Mouse (Mus musculus): ENCODE results near the gene Ccnd3. TPM values are rescaled to one million over a fixed set of nuclear protein-coding genes. Genes with fewer than 3 reads are reported as not detected.
"Not testable (repeated sequence)": the region's sequence is repeated elsewhere in the genome, so short reads cannot be mapped to it uniquely, and the experiment has no call there.

Gene Ccnd3
- polyA plus RNA-seq, 1 experiment = 181 TPM

- H3K9me3 ChIP-seq (replicated peaks; ENCODE audit: control insufficient read depth, insufficient read depth, low read length, poor library complexity, severe bottlenecking) = no peaks in the 10 kb centered on the region
- TF ChIP-seq EP300 (IDR thresholded peaks at IDR 0.05; ENCODE audit: insufficient read depth, low read depth, low read length) (no peak; the same call in 1 of the 2 replicates), CTCF (IDR thresholded peaks at IDR 0.05; ENCODE audit: low read depth, low read length) (no peak), POLR2A (IDR thresholded peaks at IDR 0.05; ENCODE audit: insufficient read depth, low read length) (no peak)
These were observed 90.7 kb downstream of the Ccnd3 start for GRCm38 (mm10) chr17:47595248-47596161.

GRCm38 (mm10) chr17:47596162-47596838, 91.4 kb downstream of the Ccnd3 start:
- peaks cover 14% of the 10 kb centered on the region for H3K36me3 ChIP-seq (ENCODE audit: control insufficient read depth, insufficient read depth, low read length, poor library complexity, severe bottlenecking)

More at GRCm38 (mm10) chr17:47595248-47596161, 90.7 kb downstream of the Ccnd3 start:
- peak overlapping the region; percentile 69 for H3K27ac ChIP-seq (ENCODE audit: insufficient read depth, low read length)
- peak overlapping the region; percentile 83 for H3K9ac ChIP-seq (ENCODE audit: low read depth, poor library complexity, severe bottlenecking)
- peaks cover 12% of the 10 kb centered on the region; the same call in 1 of the 2 replicates for H3K36me3 ChIP-seq (ENCODE audit: control insufficient read depth, insufficient read depth, low read length, poor library complexity, severe bottlenecking)
- peaks cover 4% of the 10 kb centered on the region for H3K4me1 ChIP-seq (ENCODE audit: control insufficient read depth, insufficient read depth, low read length)
- H3K27me3 ChIP-seq (ENCODE audit: control insufficient read depth, insufficient read depth, low read length, poor library complexity, severe bottlenecking) = no peaks in the 10 kb centered on the region
- H3K4me3 ChIP-seq (ENCODE audit: low read depth, low read length) = peak overlapping the region; percentile 69

DNA sequence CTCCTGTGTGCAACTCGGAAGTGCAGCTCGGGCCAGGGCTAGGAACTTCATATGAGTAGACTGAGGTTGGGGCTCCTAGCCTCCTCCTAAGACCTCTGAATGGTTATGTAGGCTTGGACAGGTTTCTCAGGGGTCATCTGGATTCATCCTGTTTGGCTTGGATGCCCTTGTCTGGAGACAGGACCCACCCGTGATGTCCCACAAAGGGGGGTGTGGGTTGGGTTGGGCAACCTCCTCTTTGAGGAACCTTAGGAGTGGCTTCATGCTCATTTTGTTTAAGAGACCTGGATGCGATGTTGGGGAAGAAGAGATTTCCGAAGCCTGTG, 92.0 kb downstream of the Ccnd3 start:
- peaks cover 4% of the 10 kb centered on the region for H3K4me1 ChIP-seq (ENCODE audit: control insufficient read depth, insufficient read depth, low read length)
- peak overlapping the region; percentile 69 for H3K27ac ChIP-seq (ENCODE audit: insufficient read depth, low read length)

More at GRCm38 (mm10) chr17:47596162-47596838, 91.4 kb downstream of the Ccnd3 start:
- H3K4me3 ChIP-seq (ENCODE audit: low read depth, low read length) = no peak overlapping the region
- H3K27ac ChIP-seq (ENCODE audit: insufficient read depth, low read length) = peak overlapping the region; percentile 69
- H3K9me3 ChIP-seq (replicated peaks; ENCODE audit: control insufficient read depth, insufficient read depth, low read length, poor library complexity, severe bottlenecking) = no peaks in the 10 kb centered on the region
- H3K27me3 ChIP-seq (ENCODE audit: control insufficient read depth, insufficient read depth, low read length, poor library complexity, severe bottlenecking) = no peaks in the 10 kb centered on the region
- peak overlapping the region; percentile 83 for H3K9ac ChIP-seq (ENCODE audit: low read depth, poor library complexity, severe bottlenecking)
- no peak for TF ChIP-seq EP300 (IDR thresholded peaks at IDR 0.05; ENCODE audit: insufficient read depth, low read depth, low read length)
- no peak for TF ChIP-seq POLR2A (IDR thresholded peaks at IDR 0.05; ENCODE audit: insufficient read depth, low read length)
- no peak for TF ChIP-seq CTCF (IDR thresholded peaks at IDR 0.05; ENCODE audit: low read depth, low read length)
- peaks cover 4% of the 10 kb centered on the region for H3K4me1 ChIP-seq (ENCODE audit: control insufficient read depth, insufficient read depth, low read length)

GRCm38 (mm10) chr17:47597261-47597660, 92.4 kb downstream of the Ccnd3 start:
- no peaks in the 10 kb centered on the region for H3K27me3 ChIP-seq (ENCODE audit: control insufficient read depth, insufficient read depth, low read length, poor library complexity, severe bottlenecking)
- peaks cover 24% of the 10 kb centered on the region for H3K36me3 ChIP-seq (ENCODE audit: control insufficient read depth, insufficient read depth, low read length, poor library complexity, severe bottlenecking)
- H3K4me3 ChIP-seq (ENCODE audit: low read depth, low read length) = no peak overlapping the region
- no peak for TF ChIP-seq CTCF (IDR thresholded peaks at IDR 0.05; ENCODE audit: low read depth, low read length)
- TF ChIP-seq EP300 (IDR thresholded peaks at IDR 0.05; ENCODE audit: insufficient read depth, low read depth, low read length) = no peak
- no peak for TF ChIP-seq POLR2A (IDR thresholded peaks at IDR 0.05; ENCODE audit: insufficient read depth, low read length)
- H3K4me1 ChIP-seq (ENCODE audit: control insufficient read depth, insufficient read depth, low read length) = peaks cover 6% of the 10 kb centered on the region
- peak overlapping the region; percentile 69 for H3K27ac ChIP-seq (ENCODE audit: insufficient read depth, low read length)
- no peaks in the 10 kb centered on the region for H3K9me3 ChIP-seq (replicated peaks; ENCODE audit: control insufficient read depth, insufficient read depth, low read length, poor library complexity, severe bottlenecking)
- H3K9ac ChIP-seq (ENCODE audit: low read depth, poor library complexity, severe bottlenecking) = peak overlapping the region; percentile 23

More for the DNA sequence above, 92.0 kb downstream of the Ccnd3 start:
- H3K9ac ChIP-seq (ENCODE audit: low read depth, poor library complexity, severe bottlenecking) = peak overlapping the region; percentile 83
- no peak overlapping the region for H3K4me3 ChIP-seq (ENCODE audit: low read depth, low read length)
- peaks cover 20% of the 10 kb centered on the region for H3K36me3 ChIP-seq (ENCODE audit: control insufficient read depth, insufficient read depth, low read length, poor library complexity, severe bottlenecking)
- no peaks in the 10 kb centered on the region for H3K9me3 ChIP-seq (replicated peaks; ENCODE audit: control insufficient read depth, insufficient read depth, low read length, poor library complexity, severe bottlenecking)
- no peak for TF ChIP-seq EP300 (IDR thresholded peaks at IDR 0.05; ENCODE audit: insufficient read depth, low read depth, low read length)
- TF ChIP-seq POLR2A (IDR thresholded peaks at IDR 0.05; ENCODE audit: insufficient read depth, low read length) = no peak
- no peak for TF ChIP-seq CTCF (IDR thresholded peaks at IDR 0.05; ENCODE audit: low read depth, low read length)
- no peaks in the 10 kb centered on the region for H3K27me3 ChIP-seq (ENCODE audit: control insufficient read depth, insufficient read depth, low read length, poor library complexity, severe bottlenecking)

DNA sequence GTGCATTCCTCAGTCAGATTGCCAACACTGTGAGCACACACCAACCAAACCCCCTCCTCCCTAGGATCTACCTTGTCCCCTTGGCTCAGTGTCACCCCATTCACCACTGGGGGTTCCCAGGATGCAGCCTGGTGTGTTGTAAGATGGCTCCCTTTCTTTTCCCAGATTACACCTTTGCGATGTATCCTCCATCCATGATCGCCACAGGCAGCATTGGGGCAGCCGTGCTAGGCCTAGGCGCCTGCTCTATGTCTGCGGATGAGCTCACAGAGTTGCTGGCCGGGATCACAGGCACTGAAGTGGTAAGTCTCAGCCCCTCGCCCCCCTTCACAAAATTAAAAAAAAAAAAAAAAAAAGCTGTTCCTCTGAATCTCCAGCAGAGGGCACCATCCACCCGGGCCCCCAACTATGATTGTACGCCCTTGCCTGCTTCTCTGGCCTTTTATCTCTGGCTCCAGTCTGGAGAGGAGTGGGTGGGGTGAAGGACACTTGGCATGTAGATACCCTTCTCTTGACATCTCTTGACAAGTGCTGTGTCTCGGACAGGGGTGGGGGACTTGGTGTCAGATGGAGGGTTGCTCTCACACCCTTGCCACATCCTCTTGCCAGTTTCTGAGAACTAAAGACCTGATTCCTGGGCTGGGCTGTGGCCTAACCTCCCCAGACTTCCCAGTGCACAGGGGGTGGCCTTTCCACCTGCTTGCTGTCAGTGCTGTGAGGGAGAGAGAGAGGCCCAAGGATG, 93.2 kb downstream of the Ccnd3 start:
- no peaks in the 10 kb centered on the region for H3K27me3 ChIP-seq (ENCODE audit: control insufficient read depth, insufficient read depth, low read length, poor library complexity, severe bottlenecking)
- TF ChIP-seq CTCF (IDR thresholded peaks at IDR 0.05; ENCODE audit: low read depth, low read length) = peak; percentile 58
- no peak for TF ChIP-seq POLR2A (IDR thresholded peaks at IDR 0.05; ENCODE audit: insufficient read depth, low read length)
- H3K9ac ChIP-seq (ENCODE audit: low read depth, poor library complexity, severe bottlenecking) = peak overlapping the region; percentile 23; the same call in 1 of the 2 replicates
- no peaks in the 10 kb centered on the region for H3K9me3 ChIP-seq (replicated peaks; ENCODE audit: control insufficient read depth, insufficient read depth, low read length, poor library complexity, severe bottlenecking)
- peak overlapping the region; percentile 69 for H3K27ac ChIP-seq (ENCODE audit: insufficient read depth, low read length)
- H3K4me1 ChIP-seq (ENCODE audit: control insufficient read depth, insufficient read depth, low read length) = peaks cover 6% of the 10 kb centered on the region
- no peak overlapping the region for H3K4me3 ChIP-seq (ENCODE audit: low read depth, low read length)
- peaks cover 30% of the 10 kb centered on the region for H3K36me3 ChIP-seq (ENCODE audit: control insufficient read depth, insufficient read depth, low read length, poor library complexity, severe bottlenecking)

DNA sequence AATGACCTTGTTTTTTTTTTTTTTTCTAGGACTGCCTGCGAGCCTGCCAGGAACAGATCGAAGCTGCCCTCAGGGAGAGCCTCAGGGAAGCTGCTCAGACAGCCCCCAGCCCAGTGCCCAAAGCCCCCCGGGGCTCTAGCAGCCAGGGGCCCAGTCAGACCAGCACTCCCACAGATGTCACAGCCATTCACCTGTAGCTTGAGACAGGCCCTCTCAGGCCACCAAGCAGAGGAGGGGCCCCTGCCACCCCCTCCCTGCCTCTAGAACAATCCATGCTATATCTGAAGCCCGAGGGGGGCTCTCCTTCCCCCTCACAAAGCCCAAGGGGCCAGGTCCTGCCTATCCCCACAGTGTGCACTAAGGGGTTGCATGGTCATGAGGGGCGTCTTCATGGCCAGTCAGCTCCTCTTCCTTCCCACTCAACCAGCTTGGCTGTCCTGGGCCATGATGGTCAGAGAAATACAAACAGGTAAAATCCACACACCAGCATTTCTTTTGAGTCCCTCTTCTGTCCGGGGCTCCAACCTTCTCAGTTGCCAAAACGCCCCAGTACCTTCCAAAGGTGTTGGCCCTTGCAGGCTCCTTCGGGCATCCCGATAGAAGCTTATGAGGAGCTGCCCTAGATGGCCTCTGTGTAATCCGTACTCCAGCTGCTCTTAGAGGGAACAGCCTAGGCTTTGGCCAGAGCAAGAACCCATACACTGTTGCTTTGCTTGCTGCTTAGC, 93.9 kb downstream of the Ccnd3 start:
- not testable (repeated sequence) for H3K4me3 ChIP-seq (ENCODE audit: low read depth, low read length)

More for the DNA sequence above, 93.9 kb downstream of the Ccnd3 start:
- Histone ChIP-seq H3K36me3 (ENCODE audit: control insufficient read depth, insufficient read depth, low read length, poor library complexity, severe bottlenecking) (peaks cover 32% of the 10 kb centered on the region), H3K27ac (ENCODE audit: insufficient read depth, low read length) (peak overlapping the region; percentile 49)
- H3K9me3 ChIP-seq (replicated peaks; ENCODE audit: control insufficient read depth, insufficient read depth, low read length, poor library complexity, severe bottlenecking); H3K27me3 ChIP-seq (ENCODE audit: control insufficient read depth, insufficient read depth, low read length, poor library complexity, severe bottlenecking); H3K9ac ChIP-seq (ENCODE audit: low read depth, poor library complexity, severe bottlenecking); H3K4me1 ChIP-seq (ENCODE audit: control insufficient read depth, insufficient read depth, low read length): not testable (repeated sequence)
